Mouse (Mus musculus) thymus, postnatal 25 days (tissue): ENCODE measurements at regions not wholly inside any gene's neighbourhood (a gene's known extent, or its start where the extent isn't known, plus 50 kb on each side); places are given as distances from the start of the nearest gene placed in this dataset.
A peak's percentile ranks its signal among the peaks of the same experiment; 100 is the strongest.

Experiments
- DNase-seq: peaks from one replicate; pipeline ENCODE4 v3.0.0; 2022

DNA sequence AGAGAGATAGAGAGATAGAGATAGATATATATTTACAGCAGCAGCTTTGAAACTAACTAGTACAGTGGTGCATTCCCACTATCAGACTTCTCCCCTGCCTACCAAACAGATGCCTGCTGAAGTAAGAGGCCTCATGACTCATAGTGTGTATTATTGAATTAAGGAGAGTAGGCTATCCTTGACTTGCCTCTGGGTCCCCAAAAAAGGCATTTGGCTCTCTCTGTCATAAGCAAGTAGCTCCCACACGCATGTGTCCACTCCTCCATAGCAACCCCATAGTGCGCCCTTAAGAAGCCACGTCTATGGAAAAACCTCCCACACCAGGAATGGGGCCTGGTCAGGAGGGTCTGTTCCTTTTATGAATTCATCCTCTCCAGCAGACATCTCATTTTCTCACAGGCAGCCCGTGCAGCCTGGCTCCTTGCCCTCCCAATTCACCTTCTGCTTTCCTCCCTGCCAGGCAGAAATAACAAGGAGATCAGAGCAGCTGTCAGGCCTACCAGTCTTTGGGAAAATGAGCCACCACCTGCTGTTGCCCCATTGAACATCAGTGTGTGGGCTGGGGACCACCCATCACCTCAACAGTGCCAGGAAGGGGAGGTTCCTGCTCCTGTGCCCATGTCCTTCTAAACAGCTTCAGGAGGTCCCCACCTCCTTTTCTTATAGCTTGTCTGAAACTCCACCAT is 208.5 kb upstream of the Mocs1 start:
- no peak for DNase-seq

GRCm38 (mm10) chr17:49223212-49223611 is 204.9 kb upstream of the Mocs1 start:
- DNase-seq: no peak

DNA sequence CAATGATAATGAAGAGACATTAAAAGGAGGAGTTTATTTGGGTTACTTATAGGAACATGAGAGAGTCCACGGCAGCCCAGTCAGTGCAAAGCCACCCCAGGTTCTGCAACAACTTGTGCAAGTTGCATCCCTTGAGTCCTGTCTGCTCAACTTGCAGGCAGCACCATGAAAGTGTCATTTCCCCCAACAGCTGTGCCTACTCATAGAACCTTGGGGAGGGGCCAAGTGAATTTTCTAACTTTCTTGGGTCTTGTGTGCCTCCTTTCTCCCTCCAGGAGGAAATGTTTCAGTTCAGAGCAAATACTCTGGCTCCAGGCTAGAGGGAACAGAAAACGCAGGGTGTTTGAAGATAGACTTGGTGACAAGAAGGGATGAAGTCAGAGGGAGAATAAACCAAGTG is 204.5 kb upstream of the Mocs1 start:
- no peak for DNase-seq

DNA sequence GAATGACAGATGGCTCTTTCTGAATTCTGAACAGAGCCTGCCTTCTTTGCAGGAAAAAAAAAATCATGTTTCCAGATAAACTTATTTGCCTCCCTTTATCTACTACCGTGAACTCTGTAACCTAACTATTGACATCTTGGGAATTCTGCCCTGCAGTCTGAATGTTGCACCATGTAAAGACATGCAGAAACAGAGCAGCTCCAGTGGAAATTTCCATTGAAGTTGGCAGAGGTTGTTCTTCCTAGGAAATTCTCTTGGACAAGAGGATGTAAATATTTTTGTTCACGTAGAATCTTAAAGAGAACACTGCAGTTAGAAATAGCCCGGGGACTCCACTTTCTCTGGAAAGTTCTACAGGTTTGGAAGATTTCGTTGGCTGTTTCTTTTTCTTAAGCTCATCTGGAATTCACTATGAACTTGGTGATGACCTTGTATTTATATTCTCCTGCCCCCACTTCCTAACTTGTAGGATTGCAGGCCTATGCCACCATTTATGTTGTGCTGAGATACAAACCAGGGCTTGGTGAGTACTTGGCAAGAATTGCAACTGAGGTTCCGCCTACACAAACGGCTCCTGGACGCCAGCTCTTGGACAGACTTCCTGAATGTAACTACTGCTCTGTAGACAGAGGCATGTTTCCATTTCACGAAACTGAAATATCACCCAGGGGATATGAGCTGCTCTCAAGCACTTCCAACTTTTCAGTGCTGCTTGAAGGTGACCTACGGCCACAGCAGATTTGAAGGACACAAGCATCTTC is 202.7 kb upstream of the Mocs1 start:
- DNase-seq: no peak

DNA sequence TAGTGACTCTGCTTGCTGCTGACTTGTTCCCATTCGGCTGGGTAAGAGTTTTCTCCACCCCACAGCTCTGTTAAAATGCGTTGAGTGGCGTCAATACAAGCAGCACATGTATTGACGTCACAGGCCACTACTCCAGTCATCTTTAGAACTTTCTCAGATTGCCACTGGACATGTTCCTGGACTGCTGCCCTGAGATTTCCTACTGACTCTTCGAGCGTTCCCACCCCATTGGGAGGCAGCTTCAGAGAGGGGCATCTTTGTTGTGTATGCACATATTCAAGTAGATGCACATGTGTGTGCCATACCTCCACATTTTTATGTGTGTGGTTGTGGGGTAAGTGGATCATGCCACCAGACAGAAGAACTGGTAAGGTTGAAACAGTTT is 202.2 kb upstream of the Mocs1 start:
- DNase-seq: no peak

GRCm38 (mm10) chr17:49231287-49231686 is 196.9 kb upstream of the Mocs1 start:
- DNase-seq: no peak

DNA sequence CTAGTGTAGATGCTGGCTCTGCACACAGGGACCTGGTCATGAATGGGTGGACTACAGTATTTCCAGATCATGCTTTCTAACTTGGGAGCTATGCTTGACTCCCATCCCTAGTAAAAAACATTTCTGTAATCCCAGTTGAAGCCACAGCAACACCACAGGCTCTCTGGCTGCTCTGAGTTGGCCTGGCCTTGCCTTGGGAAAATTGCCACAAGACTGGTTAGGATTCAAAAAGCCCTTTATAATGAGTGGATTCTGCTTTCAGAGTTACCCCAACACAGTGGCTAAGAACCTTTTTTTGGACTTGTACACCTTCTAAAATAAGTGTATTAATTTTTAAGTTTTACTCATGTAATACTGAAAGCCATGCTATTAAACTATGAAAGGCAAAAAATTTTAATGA is 188.1 kb upstream of the Mocs1 start:
- no peak for DNase-seq

DNA sequence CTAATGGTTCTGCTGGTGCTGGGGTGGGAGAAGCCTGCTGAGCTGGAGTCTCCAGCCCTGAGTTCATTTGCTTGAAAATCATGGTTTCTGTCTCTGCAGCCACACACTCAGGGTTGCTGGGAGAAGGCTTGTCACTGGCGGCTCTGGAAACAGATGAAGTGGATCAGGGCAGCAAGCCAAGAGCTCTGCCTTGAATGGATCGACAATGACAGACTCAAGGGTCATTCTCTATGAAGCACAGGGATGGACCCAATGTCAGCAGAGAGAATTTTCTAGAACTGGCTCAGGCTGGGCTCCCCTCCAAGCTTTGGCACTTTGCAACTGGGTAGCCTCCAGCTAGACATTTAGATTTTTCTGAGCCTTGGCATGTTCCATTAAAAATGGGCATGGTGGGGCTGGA is 184.7 kb upstream of the Mocs1 start:
- DNase-seq: no peak

- no peak for DNase-seq
Measured at GRCm38 (mm10) chr17:49245013-49245412, 183.1 kb upstream of the Mocs1 start.

DNA sequence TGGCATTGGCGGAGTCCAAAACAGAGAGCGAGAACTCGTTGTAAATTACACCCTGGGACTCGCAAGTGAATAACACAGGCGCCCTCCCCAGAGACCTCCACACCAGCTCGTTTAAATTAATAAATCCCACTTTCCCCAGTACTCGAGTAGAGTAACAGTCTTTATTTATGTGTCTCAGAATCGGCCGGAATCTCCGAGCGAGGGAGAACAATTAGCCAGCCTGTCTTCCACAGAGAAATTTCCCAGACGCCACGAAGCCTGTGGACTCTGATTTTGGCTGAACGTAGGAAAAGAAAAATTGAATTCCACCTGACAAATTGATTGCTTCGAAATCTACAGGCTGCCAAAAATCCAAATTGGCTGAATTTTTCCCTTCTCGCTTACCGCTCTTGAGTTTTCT is 180.9 kb upstream of the Mocs1 start:
- DNase-seq: no peak

GRCm38 (mm10) chr17:49250726-49251537 is 177.2 kb upstream of the Mocs1 start:
- no peak for DNase-seq

- no peak for DNase-seq
Measured at GRCm38 (mm10) chr17:49252271-49252670, 175.9 kb upstream of the Mocs1 start.

DNA sequence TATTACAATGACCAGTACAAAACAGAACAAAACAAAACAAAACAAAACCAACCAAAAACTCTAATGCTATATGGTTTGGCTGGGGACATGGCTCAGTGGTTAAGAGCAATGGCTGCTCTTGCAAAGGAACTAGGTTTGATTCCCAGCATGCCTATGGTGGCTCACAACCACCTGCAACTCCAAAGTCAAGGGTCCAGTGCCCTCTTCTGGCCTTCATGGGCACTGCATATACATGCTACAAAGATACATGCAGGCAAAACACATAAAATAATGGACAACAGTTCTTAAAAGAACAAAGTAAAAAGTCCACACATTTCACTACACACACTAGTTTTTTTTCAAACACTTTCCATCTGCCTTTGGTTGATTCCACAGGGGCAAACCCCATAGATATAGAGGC is 169.7 kb upstream of the Mocs1 start:
- no peak for DNase-seq

DNA sequence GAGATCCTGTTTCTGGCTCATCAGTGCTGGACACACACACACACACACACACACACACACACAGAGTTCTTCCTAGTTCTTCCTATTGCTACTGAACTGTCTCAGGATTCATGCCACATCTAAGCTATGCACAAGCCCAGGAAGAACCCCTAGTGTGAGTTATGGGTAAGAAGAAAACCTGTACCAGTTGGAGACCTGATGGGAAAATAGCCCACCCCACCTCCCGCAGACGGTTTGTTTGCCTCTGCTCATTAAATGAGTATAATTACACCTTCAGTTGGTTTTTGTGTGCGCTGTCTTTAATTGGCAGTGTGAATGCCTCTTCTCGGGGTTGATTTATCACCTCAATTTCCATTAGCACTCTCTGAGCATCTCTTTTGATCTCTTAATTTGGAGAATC is 165.8 kb upstream of the Mocs1 start:
- DNase-seq: no peak

DNA sequence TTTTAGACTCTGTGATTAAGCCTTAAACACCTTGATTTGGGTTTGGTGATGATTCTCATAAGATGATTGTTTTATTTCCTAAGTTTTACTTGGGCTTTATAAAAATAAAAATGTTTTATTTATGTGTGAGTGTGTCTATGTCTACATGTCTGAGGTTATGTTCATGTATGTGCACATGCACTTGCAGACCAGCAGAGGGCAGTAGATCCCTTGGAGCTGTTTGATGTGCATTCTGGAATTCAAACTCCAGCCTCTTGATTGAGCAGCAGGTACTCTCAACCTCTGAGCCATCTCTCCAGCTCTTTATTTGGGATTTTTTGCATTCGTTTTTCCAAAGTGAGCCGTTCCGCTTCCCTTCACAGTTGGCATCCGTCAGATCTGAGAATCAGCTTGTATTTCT is 161.8 kb upstream of the Mocs1 start:
- peak; percentile 3 for DNase-seq

- no peak for DNase-seq
Measured at GRCm38 (mm10) chr17:49269943-49270342, 158.2 kb upstream of the Mocs1 start.

- DNase-seq: no peak
Measured at GRCm38 (mm10) chr17:49272661-49273448, 155.3 kb upstream of the Mocs1 start.

GRCm38 (mm10) chr17:49274936-49275335 is 153.2 kb upstream of the Mocs1 start:
- no peak for DNase-seq

DNA sequence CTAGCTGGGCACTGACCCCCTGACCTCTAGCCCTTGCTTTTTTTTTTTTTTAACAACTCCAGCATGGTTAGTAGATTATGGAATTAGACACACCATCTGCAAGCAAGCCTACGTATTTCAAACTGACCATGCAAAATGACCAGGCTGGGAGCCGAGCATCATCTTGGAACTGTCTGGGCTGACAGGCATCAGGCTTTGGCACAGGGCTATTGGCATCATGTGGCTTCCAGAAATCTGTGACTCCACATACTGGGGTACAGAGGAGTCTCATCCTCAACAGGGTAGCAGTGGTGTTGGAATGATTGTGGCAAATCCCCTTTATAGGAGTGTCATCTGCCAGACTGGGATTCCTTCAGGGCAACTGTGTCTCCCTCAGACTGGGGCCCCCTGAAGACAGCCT is 152.7 kb upstream of the Mocs1 start:
- DNase-seq: no peak

GRCm38 (mm10) chr17:49275916-49276315 is 152.2 kb upstream of the Mocs1 start:
- no peak for DNase-seq

DNA sequence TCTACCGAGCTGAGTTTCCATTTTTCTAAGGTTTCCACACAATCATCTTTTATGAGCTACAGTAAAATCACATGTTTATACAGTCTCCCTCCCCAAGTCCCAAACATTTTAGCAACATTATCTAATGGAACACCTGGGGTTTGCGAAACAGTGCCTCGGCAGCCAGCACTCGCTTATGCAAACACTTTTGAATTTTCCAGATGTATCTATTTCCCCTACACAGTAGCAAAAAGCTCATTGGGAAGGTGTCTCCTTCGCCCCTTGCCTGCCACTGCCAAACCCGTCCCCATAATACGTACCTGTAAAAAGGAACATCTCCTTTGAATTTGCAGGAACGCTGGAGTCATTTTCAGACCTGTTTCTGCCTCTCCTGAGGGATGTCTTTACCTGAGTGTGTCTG is 149.6 kb upstream of the Mocs1 start:
- no peak for DNase-seq

DNA sequence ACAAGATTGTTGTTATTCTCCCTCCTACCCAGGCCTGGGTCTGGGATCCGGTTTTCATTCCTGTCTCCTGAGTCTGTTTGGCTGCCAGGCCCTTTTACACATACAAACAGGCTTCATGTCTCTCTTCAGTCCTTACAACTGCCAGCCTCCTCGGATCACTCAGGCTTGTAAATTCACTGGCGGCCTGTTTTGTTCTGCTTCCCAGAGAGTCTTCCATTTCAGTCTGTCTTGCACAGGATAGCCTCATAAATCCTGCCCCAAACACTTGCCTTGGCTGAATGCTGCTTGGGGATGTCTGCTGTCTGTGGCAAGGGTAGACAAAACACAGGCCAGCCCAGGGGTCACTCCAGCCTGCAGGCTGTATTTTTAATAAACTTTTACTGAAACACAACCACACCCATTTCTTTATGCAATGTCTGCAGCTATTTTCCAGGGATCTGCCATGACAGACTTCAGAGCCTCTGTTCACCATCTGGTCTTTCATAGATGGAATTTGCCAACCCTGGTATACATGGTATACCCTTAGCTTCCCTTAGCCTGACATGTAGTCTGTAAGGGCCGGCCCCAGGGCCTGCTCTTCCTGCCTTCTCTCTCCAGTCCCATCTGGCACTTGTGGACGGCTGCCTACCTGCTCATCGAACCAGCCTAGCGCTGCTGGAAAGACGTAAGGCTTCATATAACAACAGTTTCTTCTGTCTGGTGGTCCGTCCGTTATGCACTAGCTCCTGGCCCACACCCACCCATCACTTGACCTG is 149.0 kb upstream of the Mocs1 start:
- DNase-seq: no peak
